Mouse (Mus musculus): ENCODE measurements around the gene B430305J03Rik. TPM values are rescaled to one million over a fixed set of nuclear protein-coding genes. Genes with fewer than 3 reads are reported as not detected.

Gene B430305J03Rik
- polyA plus RNA-seq, 1 experiment from 2014 or later = not detected

DNA sequence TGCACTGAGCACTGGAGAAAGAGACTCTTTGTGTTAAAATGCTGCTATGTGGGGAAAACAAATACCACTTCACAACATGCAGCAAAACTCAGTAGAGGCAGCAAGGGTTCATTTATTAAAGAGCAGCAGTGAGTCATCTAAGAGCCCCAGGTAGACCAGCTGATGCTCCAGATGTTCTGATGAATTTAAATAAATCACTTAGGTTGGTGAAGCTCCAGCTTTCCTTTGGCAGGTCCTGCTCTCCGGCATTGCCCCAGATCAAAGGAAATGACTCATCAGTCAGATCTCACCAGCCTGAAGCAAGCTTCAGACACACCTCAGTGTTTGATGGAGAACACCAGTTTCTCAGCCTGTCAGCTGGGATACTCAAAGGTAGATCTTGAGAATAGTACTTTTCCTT lies 20.1 kb downstream of the B430305J03Rik start:
- Histone ChIP-seq H3K27me3 (no peaks in the 10 kb centered on the region), H3K27ac (no peak overlapping the region), H3K4me2 (no peak overlapping the region), H3K4me1 (replicated peaks) (no peaks in the 10 kb centered on the region), H3K9me3 (replicated peaks) (no peaks in the 10 kb centered on the region), H3K4me3 (no peak overlapping the region), H3K9ac (no peak overlapping the region), H3K36me3 (no peaks in the 10 kb centered on the region)
- 43% methylated on average over 1 of the region's 1 CpGs for WGBS
- no peak for ATAC-seq (replicated peaks; ENCODE audit: insufficient number of reproducible peaks, insufficient read depth, low FRiP score, low read depth)

DNA sequence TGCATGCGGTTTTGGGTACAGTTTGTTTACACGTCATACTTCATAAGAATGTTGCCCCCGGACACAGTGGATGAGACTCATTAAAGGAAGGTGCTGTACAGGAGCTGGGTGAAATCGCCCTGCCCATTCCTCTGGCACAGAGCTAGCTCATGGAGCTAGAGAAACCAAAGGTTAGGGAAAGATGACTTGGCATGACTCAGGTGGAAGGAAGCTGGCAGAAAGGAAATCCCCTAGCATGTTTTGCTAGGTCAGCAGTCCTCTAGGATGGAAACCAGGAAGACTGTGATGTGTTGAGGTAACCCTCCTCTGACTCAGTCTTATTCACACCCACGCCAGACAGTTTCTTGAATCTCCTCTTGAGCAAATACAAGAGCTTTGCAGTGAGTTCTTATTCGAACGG lies 21.7 kb downstream of the B430305J03Rik start:
- Histone ChIP-seq H3K4me3 (no peak overlapping the region), H3K36me3 (no peaks in the 10 kb centered on the region), H3K27me3 (no peaks in the 10 kb centered on the region), H3K27ac (peak overlapping the region; percentile 31; the same call in 1 of the 2 replicates), H3K4me2 (no peak overlapping the region), H3K9ac (no peak overlapping the region), H3K4me1 (replicated peaks) (no peaks in the 10 kb centered on the region), H3K9me3 (replicated peaks) (no peaks in the 10 kb centered on the region)
- 59% methylated on average over 7 of the region's 7 CpGs for WGBS
- ATAC-seq (replicated peaks; ENCODE audit: insufficient number of reproducible peaks, insufficient read depth, low FRiP score, low read depth) = peak; percentile 22; the same call in 1 of the 2 replicates

GRCm38 (mm10) chr3:61340321-61340720 lies 25.4 kb downstream of the B430305J03Rik start:
- Histone ChIP-seq H3K27ac (no peak overlapping the region), H3K36me3 (no peaks in the 10 kb centered on the region), H3K4me2 (no peak overlapping the region), H3K9me3 (replicated peaks) (no peaks in the 10 kb centered on the region), H3K4me1 (replicated peaks) (no peaks in the 10 kb centered on the region), H3K9ac (no peak overlapping the region), H3K4me3 (no peak overlapping the region), H3K27me3 (no peaks in the 10 kb centered on the region)
- ATAC-seq (replicated peaks; ENCODE audit: insufficient number of reproducible peaks, insufficient read depth, low FRiP score, low read depth) = no peak
- WGBS = 72% methylated on average over 5 of the region's 5 CpGs

DNA sequence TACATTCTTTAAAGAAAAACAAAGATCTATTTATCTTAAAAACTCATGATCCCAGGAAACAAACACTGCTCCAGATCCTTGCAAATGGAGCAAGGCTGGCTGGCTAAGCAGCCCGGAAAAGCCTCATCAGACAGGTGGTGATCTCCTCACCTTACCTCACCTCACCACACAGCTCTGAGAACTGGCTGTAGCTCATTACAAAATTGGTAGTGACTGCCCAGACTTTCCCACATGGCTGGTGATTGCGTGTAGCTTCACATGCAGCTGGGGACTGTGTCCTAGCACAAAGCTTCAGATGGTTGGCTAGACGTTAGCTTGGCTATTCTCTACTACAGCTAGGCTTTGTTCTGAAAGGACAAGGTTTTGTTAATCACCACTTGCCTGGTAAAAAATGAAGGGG lies 28.5 kb downstream of the B430305J03Rik start:
- 81% methylated on average over 3 of the region's 3 CpGs for WGBS
- Histone ChIP-seq H3K36me3 (no peaks in the 10 kb centered on the region), H3K9ac (no peak overlapping the region), H3K4me3 (no peak overlapping the region), H3K4me2 (no peak overlapping the region), H3K9me3 (replicated peaks) (no peaks in the 10 kb centered on the region), H3K4me1 (replicated peaks) (no peaks in the 10 kb centered on the region), H3K27me3 (no peaks in the 10 kb centered on the region), H3K27ac (no peak overlapping the region)
- no peak for ATAC-seq (replicated peaks; ENCODE audit: insufficient number of reproducible peaks, insufficient read depth, low FRiP score, low read depth)

DNA sequence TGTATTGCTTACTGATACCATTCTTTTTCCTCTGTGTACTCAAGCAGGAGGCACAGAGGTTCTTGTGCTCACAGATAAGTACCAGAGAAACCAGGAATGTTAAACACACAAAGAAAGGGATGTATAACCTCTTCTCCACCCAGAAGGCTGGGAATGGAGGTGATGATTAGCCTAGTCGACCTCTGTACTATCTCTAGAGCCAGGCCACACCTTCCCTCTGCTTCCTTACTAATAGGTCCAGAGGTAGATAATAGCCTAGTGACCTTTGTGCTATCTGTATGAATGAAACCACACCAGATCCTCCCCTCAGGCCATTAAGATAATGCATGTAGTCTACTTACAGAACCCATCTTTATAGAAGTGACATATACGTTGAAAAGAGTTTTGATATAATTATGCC lies 29.5 kb downstream of the B430305J03Rik start:
- H3K36me3 ChIP-seq = no peaks in the 10 kb centered on the region
- H3K4me1 ChIP-seq (replicated peaks) = no peaks in the 10 kb centered on the region
- 19% methylated on average over 2 of the region's 2 CpGs for WGBS
- no peak overlapping the region for H3K27ac ChIP-seq
- no peak for ATAC-seq (replicated peaks; ENCODE audit: insufficient number of reproducible peaks, insufficient read depth, low FRiP score, low read depth)
- H3K9me3 ChIP-seq (replicated peaks) = no peaks in the 10 kb centered on the region
- H3K4me3 ChIP-seq = no peak overlapping the region
- no peaks in the 10 kb centered on the region for H3K27me3 ChIP-seq
- no peak overlapping the region for H3K4me2 ChIP-seq
- no peak overlapping the region for H3K9ac ChIP-seq

GRCm38 (mm10) chr3:61321632-61322031 lies 44.1 kb downstream of the B430305J03Rik start:
- Histone ChIP-seq H3K4me2 (no peak overlapping the region; the same call in 1 of the 2 replicates), H3K9me3 (replicated peaks) (no peaks in the 10 kb centered on the region), H3K27ac (no peak overlapping the region), H3K27me3 (no peaks in the 10 kb centered on the region), H3K4me1 (replicated peaks) (no peaks in the 10 kb centered on the region), H3K9ac (no peak overlapping the region), H3K4me3 (no peak overlapping the region), H3K36me3 (no peaks in the 10 kb centered on the region)
- ATAC-seq (replicated peaks; ENCODE audit: insufficient number of reproducible peaks, insufficient read depth, low FRiP score, low read depth) = no peak
- WGBS = 57% methylated on average over 6 of the region's 6 CpGs

GRCm38 (mm10) chr3:61320031-61320430 lies 45.7 kb downstream of the B430305J03Rik start:
- Histone ChIP-seq H3K9ac (no peak overlapping the region), H3K4me2 (no peak overlapping the region), H3K27ac (no peak overlapping the region), H3K9me3 (replicated peaks) (no peaks in the 10 kb centered on the region), H3K36me3 (no peaks in the 10 kb centered on the region), H3K27me3 (no peaks in the 10 kb centered on the region), H3K4me3 (no peak overlapping the region), H3K4me1 (replicated peaks) (no peaks in the 10 kb centered on the region)
- WGBS = 74% methylated on average over 2 of the region's 2 CpGs
- ATAC-seq (replicated peaks; ENCODE audit: insufficient number of reproducible peaks, insufficient read depth, low FRiP score, low read depth) = no peak

DNA sequence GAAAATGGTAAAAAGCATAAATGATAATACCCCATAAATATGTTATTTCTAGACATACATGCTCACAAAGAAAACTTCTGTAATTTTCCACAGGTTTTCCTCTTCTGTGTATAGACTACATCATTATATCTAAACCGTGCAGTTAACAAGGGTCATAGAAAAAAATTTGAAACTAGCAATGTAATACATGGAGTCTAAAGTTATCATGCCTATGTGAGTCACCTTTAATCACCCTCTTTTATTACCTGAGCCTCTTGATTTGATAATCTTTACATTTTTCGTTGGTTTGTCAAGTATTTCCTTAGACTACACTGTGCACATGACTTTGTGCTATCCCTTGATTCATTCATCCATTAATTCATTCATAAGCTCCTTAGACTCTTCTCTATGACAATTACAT lies 50.7 kb downstream of the B430305J03Rik start:
- ATAC-seq (replicated peaks; ENCODE audit: insufficient number of reproducible peaks, insufficient read depth, low FRiP score, low read depth) = no peak
- H3K27me3 ChIP-seq = no peaks in the 10 kb centered on the region
- 71% methylated on average over 2 of the region's 2 CpGs for WGBS
- no peak overlapping the region for H3K27ac ChIP-seq
- no peak overlapping the region for H3K4me3 ChIP-seq
- H3K4me1 ChIP-seq (replicated peaks) = no peaks in the 10 kb centered on the region
- no peaks in the 10 kb centered on the region for H3K9me3 ChIP-seq (replicated peaks)
- no peak overlapping the region for H3K4me2 ChIP-seq
- no peak overlapping the region for H3K9ac ChIP-seq
- no peaks in the 10 kb centered on the region for H3K36me3 ChIP-seq

Other genes with a start within 250 kb of the B430305J03Rik start
- gene Rap2b, start 4.3 kb downstream of the B430305J03Rik start, polyA plus RNA-seq (2015; fragmentation: Nextera tagmentation; extraction: Ambion mirVana) = 6.2 TPM in 2 replicates